Mouse (Mus musculus): ENCODE results near the gene Spry1.

Spry1 gene

GRCm38 (mm10) chr3:37672266-37673040 is 32.7 kb downstream of the Spry1 start:
- no peak for DNase-seq (ENCODE audit: low spot score in 2 of 2)

- no peak for DNase-seq (ENCODE audit: low spot score in 2 of 2)
Measured at GRCm38 (mm10) chr3:37673513-37674261, 33.9 kb downstream of the Spry1 start.

GRCm38 (mm10) chr3:37675056-37675525 is 35.3 kb downstream of the Spry1 start:
- DNase-seq (ENCODE audit: low spot score in 2 of 2), result no peak

GRCm38 (mm10) chr3:37676291-37676690 is 36.5 kb downstream of the Spry1 start:
- DNase-seq (ENCODE audit: low spot score in 2 of 2), result no peak

GRCm38 (mm10) chr3:37686219-37686618 is 46.5 kb downstream of the Spry1 start:
- DNase-seq (ENCODE audit: low spot score in 2 of 2), result no peak

- no peak for DNase-seq (ENCODE audit: low spot score in 2 of 2)
Measured at GRCm38 (mm10) chr3:37686751-37687150, 47.0 kb downstream of the Spry1 start.

- DNase-seq (ENCODE audit: low spot score in 2 of 2), result peak; percentile 45 to 46
Measured at GRCm38 (mm10) chr3:37687158-37687980, 47.6 kb downstream of the Spry1 start.

GRCm38 (mm10) chr3:37692945-37693344 is 53.2 kb downstream of the Spry1 start:
- no peak for DNase-seq (ENCODE audit: low spot score in 2 of 2)

- no peak for DNase-seq (ENCODE audit: low spot score in 2 of 2)
Measured at GRCm38 (mm10) chr3:37693552-37693951, 53.8 kb downstream of the Spry1 start.
